ENCODE assay signal across 8 mouse cellular contexts in the genomic region with DNA sequence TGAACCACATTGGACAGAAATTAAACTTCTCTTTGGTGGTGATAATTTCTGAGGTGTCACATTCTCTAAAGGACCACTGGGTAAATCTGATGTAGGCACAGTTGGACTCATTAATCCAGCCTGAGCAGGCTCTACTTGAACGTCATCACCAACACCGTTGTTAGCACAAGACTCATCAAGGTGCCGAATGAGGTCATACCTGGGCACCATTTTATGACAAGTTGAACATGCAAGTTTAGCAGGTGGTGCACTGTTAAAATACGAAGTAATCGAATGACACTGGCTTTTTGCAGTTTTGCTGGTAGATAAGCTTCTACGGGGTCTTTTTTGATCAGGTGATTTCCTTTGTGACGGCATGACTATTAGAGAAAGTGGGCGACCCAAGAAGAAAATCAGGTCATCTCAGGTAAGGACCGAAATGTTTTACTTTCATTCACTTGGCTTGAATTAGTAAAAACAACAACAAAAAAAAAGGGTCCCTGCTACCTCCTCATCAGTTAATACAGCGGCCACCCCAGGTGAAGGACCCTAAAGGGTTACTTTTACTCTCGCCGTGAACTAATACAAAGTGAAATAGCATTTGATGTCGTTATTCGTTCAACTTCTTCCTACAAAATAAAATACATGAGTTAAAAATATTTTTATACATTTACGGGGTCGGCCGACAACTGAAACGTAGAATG. TPM values are rescaled to one million over a fixed set of nuclear protein-coding genes. Genes with fewer than 3 reads are reported as not detected.
A peak's percentile ranks its signal among the peaks of the same experiment; 100 is the strongest.
DNase-seq lines count a peak whose midpoint lies in the region; ATAC-seq and TF ChIP-seq lines count a peak whose summit lies in the region.

No protein-coding gene starts in this region.

- peak overlapping the region; percentile 70 for H3K4me2 ChIP-seq in limb, embryonic 13.5 days (replicated peaks)

- no peak for TF ChIP-seq CTCF in olfactory bulb, adult 2 months (IDR thresholded peaks at IDR 0.05; ENCODE audit: insufficient read depth, low read depth, low read length)

- peak overlapping the region; percentile 96 for H3K27ac ChIP-seq in limb, embryonic 13.5 days
- H3K27ac ChIP-seq in olfactory bulb, adult 2 months (ENCODE audit: insufficient read depth, low read depth, low read length) = peak overlapping the region; percentile 2; the same call in 1 of the 2 replicates

- ATAC-seq in limb, embryonic 13.5 days (ENCODE audit: low FRiP score, low read depth) = peak; percentile 30; the same call in 1 of the 2 replicates

- 10% methylated on average over 18 of the region's 18 CpGs for WGBS in limb, embryonic 13.5 days
- WGBS in olfactory bulb, adult 2 months = 7% methylated on average over 18 of the region's 18 CpGs

- peak; percentile 23 for DNase-seq in cerebellum, adult 11-12 months
- DNase-seq in cerebellum, adult 8-10 months = no peak
- peak; percentile 54 for DNase-seq in CD4-positive helper T cell, adult 2 months (ENCODE audit: low read depth, low spot score)
- no peak for DNase-seq in layer of hippocampus, adult 9-11 months
- DNase-seq in left cerebral cortex, postnatal 36 days (ENCODE audit: low spot score in 2 of 2) = no peak

- no peaks in the 10 kb centered on the region for H3K27me3 ChIP-seq in erythroblast, embryonic 14.5 days (ENCODE audit: control insufficient read depth)
- no peaks in the 10 kb centered on the region for H3K27me3 ChIP-seq in limb, embryonic 13.5 days

- intact Hi-C loops in left cerebral cortex, postnatal 36 days (cut with DNase I) = no loop called here

- H3K4me3 ChIP-seq in erythroblast, embryonic 14.5 days (replicated peaks) = peak overlapping the region; percentile 92
- peak overlapping the region; percentile 66 for H3K4me3 ChIP-seq in limb, embryonic 13.5 days
- peak overlapping the region; percentile 98 for H3K4me3 ChIP-seq in olfactory bulb, adult 2 months (ENCODE audit: insufficient read depth, low read depth, low read length)

- peak overlapping the region; percentile 76 for H3K9ac ChIP-seq in limb, embryonic 13.5 days

- H3K4me1 ChIP-seq in erythroblast, embryonic 14.5 days (ENCODE audit: control insufficient read depth) = peaks cover 16% of the 10 kb centered on the region
- peaks cover 13% of the 10 kb centered on the region for H3K4me1 ChIP-seq in limb, embryonic 13.5 days
- H3K4me1 ChIP-seq in olfactory bulb, adult 2 months (ENCODE audit: control insufficient read depth, insufficient read depth, low read length) = peaks cover 7% of the 10 kb centered on the region; the same call in 1 of the 2 replicates

- no peak for TF ChIP-seq POLR2A in olfactory bulb, adult 2 months (IDR thresholded peaks at IDR 0.05; ENCODE audit: insufficient read depth, low read depth, low read length)

- H3K36me3 ChIP-seq in erythroblast, embryonic 14.5 days (ENCODE audit: control insufficient read depth) = peaks cover 55% of the 10 kb centered on the region
- peaks cover 46% of the 10 kb centered on the region for H3K36me3 ChIP-seq in limb, embryonic 13.5 days

- no peaks in the 10 kb centered on the region for H3K9me3 ChIP-seq in erythroblast, embryonic 14.5 days (ENCODE audit: control insufficient read depth, low read length)
- H3K9me3 ChIP-seq in limb, embryonic 13.5 days = no peaks in the 10 kb centered on the region

RNA-seq across cellular contexts. Expression of a gene that starts 0.6 kb away (rescaled TPM):
- polyA plus RNA-seq in erythroblast, embryonic 14.5 days (2012) = 0.04 and 0.05 TPM in 2 replicates
- 10.4 and 10.7 TPM in 2 replicates for polyA plus RNA-seq in limb, embryonic 13.5 days (2015; fragmentation: Nextera tagmentation; extraction: Ambion mirVana)
- polyA plus RNA-seq in olfactory bulb, adult 2 months (2012; ENCODE audit: insufficient read depth, insufficient read length, low replicate concordance, missing spikeins) = not detected in 2 replicates
- total RNA-seq in left cerebral cortex, postnatal 36 days (2021) = 10 to 100 TPM in 1 of 2 experiments, 1 to 10 TPM in 1; 9.1 to 12.8 TPM

RNA-seq across cellular contexts. Expression of a gene that starts 18.8 kb away (rescaled TPM):
- 0.21 and 0.35 TPM in 2 replicates for polyA plus RNA-seq in erythroblast, embryonic 14.5 days (2012)
- 47.9 and 50.3 TPM in 2 replicates for polyA plus RNA-seq in limb, embryonic 13.5 days (2015; fragmentation: Nextera tagmentation; extraction: Ambion mirVana)
- not detected in 2 replicates for polyA plus RNA-seq in olfactory bulb, adult 2 months (2012; ENCODE audit: insufficient read depth, insufficient read length, low replicate concordance, missing spikeins)
- 10 to 100 TPM; 16.1 to 19.6 TPM for total RNA-seq in left cerebral cortex, postnatal 36 days (2021)

RNA-seq across cellular contexts. Expression of a gene that starts 19.1 kb away (rescaled TPM):
- 0.24 and 0.35 TPM in 2 replicates for polyA plus RNA-seq in erythroblast, embryonic 14.5 days (2012)
- polyA plus RNA-seq in limb, embryonic 13.5 days (2015; fragmentation: Nextera tagmentation; extraction: Ambion mirVana) = 52.8 and 57.4 TPM in 2 replicates
- not detected in 2 replicates for polyA plus RNA-seq in olfactory bulb, adult 2 months (2012; ENCODE audit: insufficient read depth, insufficient read length, low replicate concordance, missing spikeins)
- total RNA-seq in left cerebral cortex, postnatal 36 days (2021) = 10 to 100 TPM; 46.8 to 48.9 TPM

Comparison
In these comparisons a context has a peak if more than half of its experiments do, and no peak if none do; other contexts are left out.
1. DNase-seq: peak in cerebellum, adult 11-12 months (single experiment) and CD4-positive helper T cell, adult 2 months (single experiment); none in cerebellum, adult 8-10 months (single experiment), layer of hippocampus, adult 9-11 months (single experiment) and left cerebral cortex, postnatal 36 days (0 of 2).
2. RNA of a gene that starts 0.6 kb away (polyA plus RNA-seq): 10.4 to 10.7 TPM in limb, embryonic 13.5 days; 0.04 to 0.05 TPM in erythroblast, embryonic 14.5 days and not detected in olfactory bulb, adult 2 months; every median in the first group is over 10 times any median in the second.
3. RNA of a gene that starts 18.8 kb away (polyA plus RNA-seq): 47.9 to 50.3 TPM in limb, embryonic 13.5 days and not detected in olfactory bulb, adult 2 months; 0.21 to 0.35 TPM in erythroblast, embryonic 14.5 days; every median in the first group is over 10 times any median in the second.
4. RNA of a gene that starts 19.1 kb away (polyA plus RNA-seq): 52.8 to 57.4 TPM in limb, embryonic 13.5 days; 0.24 to 0.35 TPM in erythroblast, embryonic 14.5 days and not detected in olfactory bulb, adult 2 months; every median in the first group is over 10 times any median in the second.
5. Peak in every context shown above with its lines, with median percentiles within 50 percentile points of each other: H3K4me3 ChIP-seq.